7 mouse cellular contexts compared by ENCODE assay signal in genomic region chr13:113865806-113866205, GRCm38 (mm10).
DNase-seq lines count a peak whose midpoint lies in the region; TF ChIP-seq lines count a peak whose summit lies in the region.

No protein-coding gene starts in this region.

- 42% methylated on average over 7 of the region's 7 CpGs for WGBS in embryonic facial prominence, embryonic 10.5 days
- 35% methylated on average over 7 of the region's 7 CpGs for WGBS in liver, adult 2 months

- DNase-seq in ovary, postnatal 36 days (ENCODE audit: low spot score) = peak; percentile 45
- DNase-seq in ovary, postnatal 10 days (ENCODE audit: low spot score) = no peak
- peak; percentile 57 for DNase-seq in adipocyte (ENCODE audit: low spot score)
- peak; percentile 70 for DNase-seq in embryonic facial prominence, embryonic 10.5 days (ENCODE audit: low spot score)
- peak; percentile 39 for DNase-seq in hindlimb bud, embryonic 11.5 days (ENCODE audit: extremely low spot score, low read depth, low spot score)
- peak; percentile 34 for DNase-seq in liver, adult 2 months (ENCODE audit: extremely low read depth, low read depth, low spot score)
- DNase-seq in retina, postnatal 7 days (ENCODE audit: low read depth, low spot score) = peak; percentile 24

- peaks cover 42% of the 10 kb centered on the region for H3K4me1 ChIP-seq in embryonic facial prominence, embryonic 10.5 days
- peaks cover 12% of the 10 kb centered on the region for H3K4me1 ChIP-seq in liver, adult 2 months (ENCODE audit: control insufficient read depth, insufficient read depth, low read length)

- peaks cover 2% of the 10 kb centered on the region; the same call in 1 of the 2 replicates for H3K79me2 ChIP-seq in liver, adult 2 months (ENCODE audit: control insufficient read depth, insufficient read depth, low read length)

- H3K9me3 ChIP-seq in embryonic facial prominence, embryonic 10.5 days = no peaks in the 10 kb centered on the region

- TF ChIP-seq CTCF in liver, adult 2 months (IDR thresholded peaks at IDR 0.05; ENCODE audit: low read depth, low read length) = peak; percentile 93

- TF ChIP-seq POLR2A in liver, adult 2 months (IDR thresholded peaks at IDR 0.05; ENCODE audit: extremely low read depth, insufficient read depth, low read length) = no peak

- no peaks in the 10 kb centered on the region for H3K27me3 ChIP-seq in embryonic facial prominence, embryonic 10.5 days (replicated peaks; ENCODE audit: low read depth, poor library complexity, severe bottlenecking)
- H3K27me3 ChIP-seq in liver, adult 2 months (ENCODE audit: control insufficient read depth, insufficient read depth, low read length) = no peaks in the 10 kb centered on the region

- H3K36me3 ChIP-seq in embryonic facial prominence, embryonic 10.5 days (replicated peaks) = no peaks in the 10 kb centered on the region
- H3K36me3 ChIP-seq in liver, adult 2 months (ENCODE audit: control insufficient read depth, insufficient read depth, low read length) = no peaks in the 10 kb centered on the region

- no peak overlapping the region for H3K4me3 ChIP-seq in embryonic facial prominence, embryonic 10.5 days
- no peak overlapping the region for H3K4me3 ChIP-seq in liver, adult 2 months (ENCODE audit: insufficient read depth, low read depth, low read length)

- no peak overlapping the region for H3K27ac ChIP-seq in embryonic facial prominence, embryonic 10.5 days (replicated peaks)
- no peak overlapping the region for H3K27ac ChIP-seq in liver, adult 2 months (replicated peaks; ENCODE audit: insufficient read depth, low read depth, low read length)

- no peak overlapping the region for H3K9ac ChIP-seq in liver, adult 2 months (ENCODE audit: low read depth, low read length)
